Mouse (Mus musculus): Measurements from ENCODE around the gene Grin2b. TPM values are rescaled to one million over a fixed set of nuclear protein-coding genes. Genes with fewer than 3 reads are reported as not detected.

Gene Grin2b
- polyA plus RNA-seq, 1 experiment = not detected

Other genes with a start within 250 kb of the Grin2b start
- not detected in 2 replicates for gene Gm8994, start 154.0 kb upstream of the Grin2b start, polyA plus RNA-seq (2012; rRNA removed)
- gene E330021D16Rik, start 242.1 kb upstream of the Grin2b start, polyA plus RNA-seq (2012; rRNA removed) = not detected in 2 replicates

Measured in large intestine, adult 2 months (tissue).